Mouse (Mus musculus) stomach, embryonic 15.5 days (tissue): ENCODE measurements around the gene Rnd1. TPM values are rescaled to one million over a fixed set of nuclear protein-coding genes. Genes with fewer than 3 reads are reported as not detected.
A peak's percentile ranks its signal among the peaks of the same experiment; 100 is the strongest.

Experiments
- ATAC-seq: fragments of 200-750 bp; cut with Nextera tagmentation; 2 replicates; pipeline ENCODE4 v1.8.0; 2017; ENCODE audit warnings: low read depth, moderate number of reproducible peaks, moderate TSS enrichment; ENCODE audit not compliant: insufficient read depth, low FRiP score
- H3K27ac ChIP-seq: fragments of 300-500 bp; sonication (generic); 2 replicates; pipeline ENCODE4 v1.5.1; 2015; ENCODE audit warnings: mild to moderate bottlenecking, inconsistent platforms
- H3K27me3 ChIP-seq: fragments of 300-500 bp; sonication (generic); replicated peaks from 2 replicates; pipeline ENCODE4 v1.6.1; 2015; ENCODE audit warnings: inconsistent platforms
- H3K36me3 ChIP-seq: fragments of 300-500 bp; sonication (generic); 2 replicates; pipeline ENCODE4 v1.6.1; 2015; ENCODE audit warnings: inconsistent platforms
- H3K4me1 ChIP-seq: fragments of 300-500 bp; sonication (generic); 2 replicates; pipeline ENCODE4 v1.6.1; 2015; ENCODE audit warnings: inconsistent platforms
- H3K4me2 ChIP-seq: fragments of 300-500 bp; sonication (generic); 2 replicates; pipeline ENCODE4 v1.6.1; 2015; ENCODE audit warnings: mild to moderate bottlenecking, inconsistent platforms
- H3K4me3 ChIP-seq: fragments of 300-500 bp; sonication (generic); replicated peaks from 2 replicates; pipeline ENCODE4 v1.5.1; 2015; ENCODE audit warnings: inconsistent platforms
- H3K9ac ChIP-seq: fragments of 300-500 bp; sonication (generic); 2 replicates; pipeline ENCODE4 v1.6.1; 2015; ENCODE audit warnings: inconsistent platforms
- H3K9me3 ChIP-seq: fragments of 300-500 bp; sonication (generic); 2 replicates; pipeline ENCODE4 v1.6.1; 2016; ENCODE audit warnings: inconsistent platforms
- WGBS: fragments of 180-500 bp; shearing (Covaris S2); methylation state at CpG from one replicate; pipeline ENCODE4 v1.1.7; 2015; 5-methylcytosine and 5-hydroxymethylcytosine counted together
- polyA plus RNA-seq: library from polyadenylated mRNA; unstranded; fragments of >200 nt; fragmentation: Nextera tagmentation; extraction: Ambion mirVana; gene quantifications from 2 replicates; pipeline ENCODE4 v1.2.1, GENCODE M21; 2015

Rnd1 gene
- 1.3 and 1.4 TPM in 2 replicates for polyA plus RNA-seq

GRCm38 (mm10) chr15:98676940-98677728 lies at the start of gene Rnd1:
TSS of gene Rnd1 (minus strand) at chr15:98677461.
- Histone ChIP-seq H3K27ac (no peak within 1 kb of the TSS), H3K9me3 (no peaks in the 10 kb centered on the region), H3K27me3 (peaks cover 36% of the 10 kb centered on the region), H3K36me3 (no peaks in the 10 kb centered on the region), H3K9ac (no peak within 1 kb of the TSS), H3K4me1 (peaks cover 8% of the 10 kb centered on the region; the same call in 1 of the 2 replicates), H3K4me3 (peak within 1 kb of the TSS; percentile 43), H3K4me2 (peak within 1 kb of the TSS; percentile 92)
- under 1% methylated on average over 37 of the region's 37 CpGs for WGBS
- ATAC-seq = peak; percentile 95

- H3K9me3 ChIP-seq = no peaks in the 10 kb centered on the region
- peak overlapping the region; percentile 98 for H3K4me2 ChIP-seq
- no peak for ATAC-seq
- no peaks in the 10 kb centered on the region for H3K27me3 ChIP-seq
- no peaks in the 10 kb centered on the region for H3K36me3 ChIP-seq
- peak overlapping the region; percentile 53 for H3K4me3 ChIP-seq
- H3K4me1 ChIP-seq = peaks cover 17% of the 10 kb centered on the region
- WGBS = 52% methylated on average over 7 of the region's 7 CpGs
- H3K27ac ChIP-seq = no peak overlapping the region
- H3K9ac ChIP-seq = no peak overlapping the region
Observed at GRCm38 (mm10) chr15:98726746-98727145, 49.5 kb upstream of the Rnd1 start.

- 66% methylated on average over 4 of the region's 4 CpGs for WGBS
- no peaks in the 10 kb centered on the region for H3K36me3 ChIP-seq
- ATAC-seq = no peak
- no peak overlapping the region for H3K27ac ChIP-seq
- no peak overlapping the region for H3K4me3 ChIP-seq
- no peak overlapping the region; the same call in 1 of the 2 replicates for H3K4me2 ChIP-seq
- no peaks in the 10 kb centered on the region for H3K9me3 ChIP-seq
- no peaks in the 10 kb centered on the region for H3K27me3 ChIP-seq
- peaks cover 17% of the 10 kb centered on the region for H3K4me1 ChIP-seq
- H3K9ac ChIP-seq = no peak overlapping the region
Observed at GRCm38 (mm10) chr15:98726079-98726478, 48.8 kb upstream of the Rnd1 start.

DNA sequence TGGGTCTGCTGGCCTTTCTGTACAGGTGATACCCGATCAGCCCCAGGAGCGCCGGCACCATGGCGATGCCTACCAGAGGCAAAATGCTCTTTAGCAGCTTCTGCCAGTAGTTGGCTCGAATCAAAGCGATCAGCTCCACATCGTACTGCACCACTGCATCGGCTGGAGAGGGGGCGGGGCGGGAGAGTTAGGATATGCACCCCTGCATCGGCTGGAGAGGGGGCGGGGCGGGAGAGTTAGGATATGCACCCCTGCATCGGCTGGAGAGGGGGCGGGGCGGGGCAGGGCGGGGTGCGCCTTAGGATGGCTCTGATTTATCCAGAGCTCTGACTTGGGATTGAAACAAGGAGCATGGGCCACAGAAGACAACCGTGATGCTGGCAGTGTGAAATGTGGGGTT lies 47.2 kb upstream of the Rnd1 start:
- Histone ChIP-seq H3K9me3 (no peaks in the 10 kb centered on the region), H3K36me3 (no peaks in the 10 kb centered on the region), H3K27ac (no peak overlapping the region), H3K4me2 (peak overlapping the region; percentile 23), H3K9ac (no peak overlapping the region), H3K27me3 (no peaks in the 10 kb centered on the region), H3K4me1 (peaks cover 17% of the 10 kb centered on the region), H3K4me3 (no peak overlapping the region)
- 27% methylated on average over 19 of the region's 19 CpGs for WGBS
- ATAC-seq = no peak

GRCm38 (mm10) chr15:98722854-98723253 lies 45.6 kb upstream of the Rnd1 start:
- Histone ChIP-seq H3K4me3 (no peak overlapping the region), H3K27ac (no peak overlapping the region), H3K4me1 (peaks cover 14% of the 10 kb centered on the region), H3K27me3 (no peaks in the 10 kb centered on the region), H3K36me3 (no peaks in the 10 kb centered on the region), H3K9ac (no peak overlapping the region), H3K9me3 (no peaks in the 10 kb centered on the region), H3K4me2 (0 out of 2 replicates have a peak overlapping the region, but pooled peaks have one; percentile 9)
- 39% methylated on average over 14 of the region's 14 CpGs for WGBS
- ATAC-seq = no peak

DNA sequence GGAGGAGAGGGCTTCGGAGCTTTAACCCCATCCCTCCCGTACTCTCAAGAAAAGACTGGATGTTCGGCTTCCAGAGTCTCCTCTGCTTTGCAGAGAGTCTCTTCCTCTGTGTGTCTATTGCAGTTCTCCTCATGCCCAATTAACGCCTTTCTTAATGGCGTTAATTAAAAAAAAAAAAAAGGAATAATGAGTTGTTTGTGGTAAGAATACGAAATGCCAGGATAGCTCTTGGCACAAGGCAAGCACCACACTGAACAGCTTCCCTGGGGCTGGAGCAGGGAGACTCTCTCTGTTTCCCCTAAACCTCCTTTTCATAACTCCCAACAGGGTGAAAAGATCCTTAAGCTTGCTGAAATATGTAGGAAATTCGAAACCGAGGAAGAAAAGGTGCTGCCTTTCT lies 44.9 kb upstream of the Rnd1 start:
- Histone ChIP-seq H3K27me3 (no peaks in the 10 kb centered on the region), H3K4me2 (no peak overlapping the region), H3K9ac (no peak overlapping the region), H3K27ac (no peak overlapping the region), H3K36me3 (no peaks in the 10 kb centered on the region), H3K4me3 (no peak overlapping the region), H3K4me1 (peaks cover 9% of the 10 kb centered on the region), H3K9me3 (no peaks in the 10 kb centered on the region)
- ATAC-seq = no peak
- 73% methylated on average over 8 of the region's 8 CpGs for WGBS

- no peaks in the 10 kb centered on the region for H3K9me3 ChIP-seq
- no peaks in the 10 kb centered on the region for H3K4me1 ChIP-seq
- WGBS = 58% methylated on average over 16 of the region's 16 CpGs
- H3K9ac ChIP-seq = no peak overlapping the region
- H3K4me2 ChIP-seq = no peak overlapping the region
- no peak overlapping the region for H3K4me3 ChIP-seq
- no peaks in the 10 kb centered on the region for H3K27me3 ChIP-seq
- H3K36me3 ChIP-seq = no peaks in the 10 kb centered on the region
- no peak for ATAC-seq
- H3K27ac ChIP-seq = no peak overlapping the region
Observed at GRCm38 (mm10) chr15:98717301-98717700, 40.0 kb upstream of the Rnd1 start.

DNA sequence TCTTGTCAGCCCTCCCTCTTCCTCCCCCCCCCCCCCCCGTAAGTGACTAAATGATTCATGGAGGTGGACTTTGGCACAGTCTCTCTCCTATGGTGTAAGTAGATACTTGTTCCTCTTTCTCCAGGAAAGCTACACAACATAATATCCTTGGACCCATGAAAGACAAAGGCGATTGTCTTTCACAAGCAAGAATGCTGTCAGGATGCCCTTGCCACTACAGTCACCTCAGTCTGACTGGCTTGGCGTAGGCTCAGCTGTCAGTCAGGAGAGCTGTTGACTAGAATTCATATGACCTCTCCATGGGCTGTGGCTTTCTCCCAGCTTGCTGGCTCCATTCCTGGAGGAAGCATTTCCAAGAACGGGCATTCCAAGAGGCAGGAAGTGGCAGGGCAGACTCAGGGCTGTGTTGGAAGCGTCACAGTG lies 37.0 kb upstream of the Rnd1 start:
- no peak for ATAC-seq
- Histone ChIP-seq H3K9me3 (no peaks in the 10 kb centered on the region), H3K4me2 (no peak overlapping the region), H3K36me3 (no peaks in the 10 kb centered on the region), H3K27ac (no peak overlapping the region), H3K4me3 (no peak overlapping the region), H3K4me1 (no peaks in the 10 kb centered on the region), H3K9ac (no peak overlapping the region), H3K27me3 (no peaks in the 10 kb centered on the region)
- WGBS = 61% methylated on average over 5 of the region's 5 CpGs

- no peak overlapping the region for H3K9ac ChIP-seq
- WGBS = 12% methylated on average over 9 of the region's 9 CpGs
- no peaks in the 10 kb centered on the region for H3K27me3 ChIP-seq
- no peaks in the 10 kb centered on the region for H3K9me3 ChIP-seq
- ATAC-seq = no peak
- H3K4me1 ChIP-seq = no peaks in the 10 kb centered on the region
- H3K4me2 ChIP-seq = no peak overlapping the region
- H3K36me3 ChIP-seq = no peaks in the 10 kb centered on the region
- no peak overlapping the region for H3K4me3 ChIP-seq
- H3K27ac ChIP-seq = no peak overlapping the region
Observed at GRCm38 (mm10) chr15:98710442-98710841, 33.2 kb upstream of the Rnd1 start.

DNA sequence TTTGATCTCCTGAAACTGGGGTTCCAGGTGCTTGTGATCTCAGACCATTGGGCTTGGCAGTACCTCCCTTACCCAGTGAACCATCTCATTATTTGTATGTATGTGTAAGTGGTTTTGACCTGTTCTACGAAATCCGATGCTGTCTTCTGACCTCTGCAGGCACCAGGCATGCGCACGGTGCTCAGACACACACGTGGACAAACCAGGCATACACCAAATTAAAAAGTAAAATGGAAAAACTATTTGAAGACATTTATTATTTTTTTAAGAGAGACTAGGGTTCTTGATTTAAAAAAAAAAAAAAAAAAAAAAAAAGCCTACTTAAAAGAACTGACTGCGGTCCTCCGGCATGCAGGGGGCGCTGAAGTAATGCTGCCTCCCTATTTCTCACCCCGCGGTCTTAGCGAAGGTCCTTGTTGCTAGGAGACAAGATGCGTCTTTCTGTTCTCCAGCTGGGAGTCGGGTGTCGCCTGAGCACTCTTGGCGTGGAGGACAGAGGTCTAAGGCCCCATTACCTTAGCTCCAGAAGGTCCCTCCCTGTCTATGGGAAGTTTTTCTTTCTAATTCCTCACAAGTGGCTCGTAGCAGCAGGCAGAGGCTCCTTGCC lies 30.6 kb upstream of the Rnd1 start, which contains the start of gene Ccdc65:
Ccdc65 (plus strand) TSS at position 442 of the 607 bp plus-strand sequence.
- Histone ChIP-seq H3K4me1 (no peaks in the 10 kb centered on the region), H3K4me3 (peak within 1 kb of the TSS; percentile 37), H3K9me3 (no peaks in the 10 kb centered on the region), H3K27ac (no peak within 1 kb of the TSS), H3K27me3 (0 out of 2 replicates have a peak, but pooled peaks cover 5% of the 10 kb centered on the region), H3K4me2 (peak within 1 kb of the TSS; percentile 58), H3K36me3 (no peaks in the 10 kb centered on the region), H3K9ac (no peak within 1 kb of the TSS)
- whole genome bisulfite sequencing = 17% methylated on average over 16 of the region's 16 CpGs
- 0 out of 2 replicates have a peak, but pooled peaks have one; percentile 63 for ATAC-seq

DNA sequence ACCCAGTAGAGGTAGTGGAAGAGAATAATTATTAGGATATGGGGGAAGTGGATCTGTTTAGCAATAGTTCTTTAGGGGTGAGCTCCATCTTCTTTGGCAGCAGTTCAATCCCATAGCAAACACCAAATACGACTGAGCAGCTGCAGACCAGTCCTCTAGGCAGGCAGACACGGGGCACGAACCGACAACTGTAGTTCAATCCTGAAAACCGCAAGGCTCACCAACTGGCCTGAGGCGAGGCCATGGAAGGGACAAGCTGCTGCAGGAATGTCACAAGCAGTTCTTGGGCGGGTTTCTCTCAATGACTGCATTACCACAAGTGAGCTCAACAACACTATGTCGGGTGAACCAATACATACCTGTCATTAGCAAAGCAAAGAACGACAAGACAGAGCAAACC lies 27.1 kb upstream of the Rnd1 start:
- H3K27me3 ChIP-seq = peaks cover 24% of the 10 kb centered on the region
- no peak for ATAC-seq
- no peak overlapping the region for H3K4me2 ChIP-seq
- no peaks in the 10 kb centered on the region for H3K36me3 ChIP-seq
- WGBS = 59% methylated on average over 9 of the region's 9 CpGs
- H3K9ac ChIP-seq = no peak overlapping the region
- no peak overlapping the region for H3K4me3 ChIP-seq
- no peaks in the 10 kb centered on the region for H3K9me3 ChIP-seq
- no peak overlapping the region for H3K27ac ChIP-seq
- H3K4me1 ChIP-seq = peaks cover 4% of the 10 kb centered on the region; the same call in 1 of the 2 replicates
